Mouse (Mus musculus) CD4-positive, CD25-positive, alpha-beta regulatory T cell, adult 2 months (primary cell): ENCODE measurements around the gene Fam8a1.
A peak's percentile ranks its signal among the peaks of the same experiment; 100 is the strongest.

Experiments used
- DNase-seq: peaks from one replicate; pipeline ENCODE4 v3.0.0-alpha.2; 2012; ENCODE audit warnings: low read depth, low spot score

The Fam8a1 gene

GRCm38 (mm10) chr13:46674601-46675000 lies 5.3 kb downstream of the Fam8a1 start:
- no peak for DNase-seq

GRCm38 (mm10) chr13:46677721-46678120 lies 8.4 kb downstream of the Fam8a1 start:
- no peak for DNase-seq

- no peak for DNase-seq
Observed at GRCm38 (mm10) chr13:46682921-46683320, 13.6 kb downstream of the Fam8a1 start.

GRCm38 (mm10) chr13:46683370-46683769 lies 14.0 kb downstream of the Fam8a1 start:
- DNase-seq: no peak

- peak; percentile 89 for DNase-seq
Observed at GRCm38 (mm10) chr13:46690559-46691241, 21.4 kb downstream of the Fam8a1 start.

GRCm38 (mm10) chr13:46695296-46695908 lies 26.1 kb downstream of the Fam8a1 start:
- no peak for DNase-seq

GRCm38 (mm10) chr13:46695932-46696331 lies 26.6 kb downstream of the Fam8a1 start:
- DNase-seq: no peak

GRCm38 (mm10) chr13:46696788-46697187 lies 27.5 kb downstream of the Fam8a1 start:
- DNase-seq: no peak

- DNase-seq: no peak
Observed at GRCm38 (mm10) chr13:46699372-46699771, 30.1 kb downstream of the Fam8a1 start.

- no peak for DNase-seq
Observed at GRCm38 (mm10) chr13:46701486-46701885, 32.2 kb downstream of the Fam8a1 start.

- peak; percentile 64 for DNase-seq
Observed at GRCm38 (mm10) chr13:46703138-46703537, 33.8 kb downstream of the Fam8a1 start.

- peak; percentile 52 for DNase-seq
Observed at GRCm38 (mm10) chr13:46713486-46713885, 44.2 kb downstream of the Fam8a1 start.

GRCm38 (mm10) chr13:46715976-46716639 lies 46.8 kb downstream of the Fam8a1 start:
- no peak for DNase-seq

GRCm38 (mm10) chr13:46718893-46719400 lies 49.6 kb downstream of the Fam8a1 start:
- peak; percentile 44 for DNase-seq

- DNase-seq: no peak
Observed at GRCm38 (mm10) chr13:46721009-46721408, 51.7 kb downstream of the Fam8a1 start.

GRCm38 (mm10) chr13:46724371-46724770 lies 55.0 kb downstream of the Fam8a1 start:
- DNase-seq: peak; percentile 57

GRCm38 (mm10) chr13:46725227-46725626 lies 55.9 kb downstream of the Fam8a1 start:
- peak; percentile 63 for DNase-seq

- DNase-seq: peak; percentile 56
Observed at GRCm38 (mm10) chr13:46726288-46727037, 57.1 kb downstream of the Fam8a1 start.

GRCm38 (mm10) chr13:46727038-46727836 lies 57.9 kb downstream of the Fam8a1 start:
- peak; percentile 81 for DNase-seq
